Mouse (Mus musculus) lung, postnatal 0 days (tissue): Measurements from ENCODE around the gene Tspan17. TPM values are rescaled to one million over a fixed set of nuclear protein-coding genes. Genes with fewer than 3 reads are reported as not detected.

ENCODE experiments used
- ATAC-seq: fragments of 200-750 bp; cut with Nextera tagmentation; 2 replicates; pipeline ENCODE4 v1.8.0; 2017; ENCODE audit warnings: moderate library complexity
- DNase-seq: peaks from one replicate; pipeline ENCODE4 v3.0.0-alpha.2; 2016; ENCODE audit warnings: low spot score
- H3K27ac ChIP-seq: fragments of 300-500 bp; sonication (generic); 2 replicates; pipeline ENCODE4 v1.5.1; 2014; ENCODE audit warnings: antibody characterized with exemption, mild to moderate bottlenecking, low read length, mixed read lengths
- H3K27me3 ChIP-seq: fragments of 300-500 bp; sonication (generic); replicated peaks from 2 replicates; pipeline ENCODE4 v1.6.1; 2014; ENCODE audit warnings: low read length, mixed read lengths; ENCODE audit not compliant: insufficient read depth
- H3K36me3 ChIP-seq: fragments of 300-500 bp; sonication (generic); 2 replicates; pipeline ENCODE4 v1.6.1; 2014; ENCODE audit warnings: low read length, mixed read lengths; ENCODE audit not compliant: insufficient read depth
- H3K4me1 ChIP-seq: fragments of 300-500 bp; sonication (generic); 2 replicates; pipeline ENCODE4 v1.6.1; 2014; ENCODE audit warnings: antibody characterized with exemption, low read depth, low read length, mixed read lengths; ENCODE audit not compliant: insufficient read depth
- H3K4me2 ChIP-seq: fragments of 300-500 bp; sonication (generic); replicated peaks from 2 replicates; pipeline ENCODE4 v1.6.1; 2014; ENCODE audit warnings: low read depth, mild to moderate bottlenecking, low read length, moderate library complexity, mixed read lengths
- H3K4me3 ChIP-seq: fragments of 300-500 bp; sonication (generic); 2 replicates; pipeline ENCODE4 v1.5.1; 2014; ENCODE audit warnings: low read depth, low read length
- H3K9ac ChIP-seq: fragments of 300-500 bp; sonication (generic); replicated peaks from 2 replicates; pipeline ENCODE4 v1.6.1; 2014; ENCODE audit warnings: low read depth, mild to moderate bottlenecking
- H3K9me3 ChIP-seq: fragments of 300-500 bp; sonication (generic); 2 replicates; pipeline ENCODE4 v1.6.1; 2016; ENCODE audit warnings: low read length, mixed read lengths
- CTCF ChIP-seq: IDR thresholded peaks from 2 replicates; pipeline ENCODE4 v1.5.1; 2016; ENCODE audit warnings: antibody characterized with exemption, mild to moderate bottlenecking
- EP300 ChIP-seq: IDR thresholded peaks from 2 replicates; pipeline ENCODE4 v1.6.1; 2016; ENCODE audit warnings: antibody characterized with exemption, mild to moderate bottlenecking, control low read depth
- WGBS: fragments of 180-500 bp; shearing (Covaris S2); extraction: QIAGEN DNeasy Blood & Tissue Kit; methylation state at CpG from one replicate; pipeline ENCODE4 v1.1.7; 2014; 5-methylcytosine and 5-hydroxymethylcytosine counted together
- polyA plus RNA-seq: library from polyadenylated mRNA; unstranded; fragments of >200 nt; fragmentation: Nextera tagmentation; extraction: Ambion mirVana; gene quantifications from 2 replicates; pipeline ENCODE4 v1.2.1, GENCODE M21; 2015

The Tspan17 gene
- polyA plus RNA-seq, 1 experiment from 2014 or later: 32.9 TPM

DNA sequence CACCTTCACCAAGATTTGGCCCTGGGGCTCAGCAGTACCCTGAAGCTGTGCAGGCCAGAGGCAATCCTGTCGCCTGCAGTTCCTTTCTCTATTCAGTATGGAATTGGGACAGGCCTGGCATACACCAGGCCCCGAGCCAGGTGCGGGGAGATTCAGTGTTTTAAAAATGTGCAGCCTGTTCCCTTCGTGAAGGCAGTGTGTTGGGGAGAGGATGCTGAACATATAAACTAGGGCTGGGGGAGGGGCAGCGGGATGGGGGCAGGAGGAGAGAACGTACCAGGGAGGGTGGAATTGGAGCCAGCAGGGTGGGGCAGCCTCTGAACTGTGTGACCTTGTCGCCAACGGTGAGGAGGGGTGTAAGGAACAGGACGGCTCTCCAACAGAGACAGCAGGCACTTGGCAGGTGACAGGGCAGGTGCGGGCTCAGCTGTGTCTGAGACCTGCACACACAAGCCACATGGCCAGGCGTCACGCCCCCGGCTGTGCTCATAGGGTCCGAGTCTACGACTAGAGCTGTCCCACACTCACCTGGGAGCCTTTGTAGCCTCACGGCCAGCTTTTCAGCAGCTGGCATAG, 4.9 kb downstream of the Tspan17 start:
- Histone ChIP-seq H3K9me3 (no peaks in the 10 kb centered on the region), H3K4me3 (no peak overlapping the region), H3K9ac (no peak overlapping the region), H3K4me1 (peaks cover 5% of the 10 kb centered on the region), H3K27me3 (no peaks in the 10 kb centered on the region), H3K27ac (no peak overlapping the region), H3K4me2 (no peak overlapping the region), H3K36me3 (no peaks in the 10 kb centered on the region)
- TF ChIP-seq EP300 (no peak), CTCF (no peak)
- ATAC-seq: no peak
- DNase-seq: no peak
- 63% methylated on average over 16 of the region's 16 CpGs for WGBS

DNA sequence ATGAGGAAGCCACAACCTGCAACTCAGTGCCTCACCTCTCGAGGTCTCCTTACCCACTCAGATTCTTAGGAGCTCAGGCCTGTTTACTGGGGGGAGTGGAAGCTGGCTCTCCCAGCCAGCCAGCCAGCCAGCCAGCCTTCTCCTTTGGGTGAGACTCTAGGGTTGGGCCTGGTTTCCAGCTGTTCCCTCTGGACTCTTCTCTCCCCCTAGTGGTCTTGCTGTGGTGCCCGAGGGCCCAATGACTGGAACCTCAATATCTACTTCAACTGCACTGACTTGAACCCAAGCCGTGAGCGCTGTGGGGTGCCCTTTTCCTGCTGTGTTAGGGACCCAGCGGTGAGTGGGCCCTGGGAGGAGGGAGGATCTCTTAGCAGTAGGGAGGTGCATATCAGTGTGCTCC, 5.7 kb downstream of the Tspan17 start:
- no peaks in the 10 kb centered on the region for H3K9me3 ChIP-seq
- no peak overlapping the region for H3K4me3 ChIP-seq
- no peak overlapping the region for H3K9ac ChIP-seq
- TF ChIP-seq EP300 (no peak), CTCF (peak; percentile 48)
- no peak for DNase-seq
- no peak overlapping the region for H3K27ac ChIP-seq
- no peak overlapping the region for H3K4me2 ChIP-seq
- WGBS: 57% methylated on average over 5 of the region's 5 CpGs
- no peaks in the 10 kb centered on the region for H3K36me3 ChIP-seq
- no peak for ATAC-seq
- no peaks in the 10 kb centered on the region for H3K27me3 ChIP-seq
- H3K4me1 ChIP-seq: peaks cover 5% of the 10 kb centered on the region

DNA sequence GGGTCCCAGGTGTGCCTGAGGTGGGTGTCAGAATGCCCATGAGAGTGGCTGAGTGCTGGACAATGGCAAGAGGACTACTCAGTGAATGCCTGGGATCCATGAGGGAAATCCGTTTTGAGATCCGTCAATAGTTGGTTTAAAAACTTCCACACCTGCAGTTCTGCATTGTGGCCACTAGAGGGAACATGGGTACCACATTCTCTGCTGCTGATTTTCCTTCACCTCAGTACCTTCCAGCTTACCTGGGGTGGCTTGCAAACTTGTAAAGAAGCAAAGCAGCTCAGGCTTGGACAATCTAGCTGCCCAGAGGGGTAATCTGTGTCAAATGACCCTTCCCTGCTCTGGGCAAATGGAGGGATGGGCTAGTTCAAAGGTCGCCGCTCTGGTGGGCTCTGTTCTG, 8.2 kb downstream of the Tspan17 start:
- no peaks in the 10 kb centered on the region for H3K27me3 ChIP-seq
- no peaks in the 10 kb centered on the region for H3K36me3 ChIP-seq
- TF ChIP-seq CTCF (peak; percentile 95), EP300 (no peak)
- no peaks in the 10 kb centered on the region for H3K9me3 ChIP-seq
- no peaks in the 10 kb centered on the region for H3K4me1 ChIP-seq
- DNase-seq (peak; percentile 47), ATAC-seq (no peak)
- H3K4me3 ChIP-seq: no peak overlapping the region
- H3K4me2 ChIP-seq: no peak overlapping the region
- no peak overlapping the region for H3K9ac ChIP-seq
- WGBS: 35% methylated on average over 4 of the region's 4 CpGs
- no peak overlapping the region for H3K27ac ChIP-seq

DNA sequence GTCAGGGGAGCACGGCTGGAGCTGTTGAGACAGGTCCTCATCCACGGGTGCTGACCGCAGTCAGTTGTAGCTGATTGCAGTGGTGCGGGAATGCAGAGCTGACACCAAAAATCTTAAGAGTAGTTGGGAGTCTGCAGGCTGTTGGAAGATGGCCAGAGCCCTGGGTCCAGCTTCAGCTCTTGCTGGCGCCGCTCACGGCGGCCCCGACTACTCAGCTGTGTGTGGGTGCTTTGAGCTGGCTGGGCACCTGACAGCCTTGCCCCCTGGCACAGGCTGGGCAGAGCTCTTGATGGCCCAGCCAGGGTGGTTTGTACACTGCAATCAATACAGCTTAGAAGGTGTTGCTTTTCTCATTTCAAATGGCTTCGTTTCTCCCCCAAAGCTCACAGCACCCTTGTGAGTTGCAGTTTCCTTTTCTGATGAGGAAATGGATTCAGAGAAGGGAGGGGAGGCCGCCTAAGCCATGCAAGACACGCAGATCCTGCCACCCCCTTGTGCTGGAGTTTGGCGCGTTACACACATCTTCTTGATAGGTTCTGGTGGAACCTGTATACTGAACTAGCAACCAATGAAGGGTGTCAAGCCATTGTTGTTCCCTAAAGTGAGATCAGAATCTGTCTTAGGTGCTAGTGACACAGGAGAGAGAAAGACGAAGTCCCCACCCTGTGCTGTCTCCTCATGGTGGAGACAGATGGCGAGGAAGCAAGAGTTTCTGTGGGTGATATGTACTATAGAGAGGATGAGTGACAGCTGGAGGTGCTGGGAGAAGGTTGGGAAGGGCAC, 8.9 kb downstream of the Tspan17 start:
- H3K4me2 ChIP-seq: no peak overlapping the region
- no peaks in the 10 kb centered on the region for H3K9me3 ChIP-seq
- H3K9ac ChIP-seq: no peak overlapping the region
- H3K27ac ChIP-seq: no peak overlapping the region
- TF ChIP-seq EP300 (no peak), CTCF (no peak)
- no peak for DNase-seq
- 68% methylated on average over 16 of the region's 16 CpGs for WGBS
- no peak overlapping the region for H3K4me3 ChIP-seq
- H3K27me3 ChIP-seq: no peaks in the 10 kb centered on the region
- no peaks in the 10 kb centered on the region for H3K4me1 ChIP-seq
- ATAC-seq: no peak
- no peaks in the 10 kb centered on the region for H3K36me3 ChIP-seq

DNA sequence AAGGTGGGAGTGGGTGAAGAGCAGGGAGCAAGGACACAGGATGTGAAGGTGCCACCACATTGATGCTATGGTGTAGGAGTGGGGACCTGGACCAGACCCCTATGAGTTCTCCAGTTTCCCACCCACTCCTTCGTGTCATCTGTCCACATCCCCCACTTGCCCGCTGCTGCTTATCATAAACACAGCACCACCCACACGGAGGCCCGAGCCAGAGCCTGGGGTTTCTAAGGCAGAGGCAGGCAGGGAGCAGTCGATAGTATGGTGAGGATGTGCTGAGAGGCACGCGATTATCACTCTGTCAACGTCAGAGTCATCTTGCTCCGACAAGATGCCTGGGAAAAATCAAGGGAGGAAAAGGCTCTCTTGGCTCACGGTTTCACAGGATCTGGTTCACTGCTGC, 9.6 kb downstream of the Tspan17 start:
- Histone ChIP-seq H3K9ac (no peak overlapping the region), H3K4me3 (no peak overlapping the region), H3K9me3 (no peaks in the 10 kb centered on the region), H3K4me2 (no peak overlapping the region), H3K27me3 (no peaks in the 10 kb centered on the region), H3K36me3 (no peaks in the 10 kb centered on the region), H3K27ac (no peak overlapping the region), H3K4me1 (no peaks in the 10 kb centered on the region)
- TF ChIP-seq EP300 (no peak), CTCF (no peak)
- DNase-seq (no peak), ATAC-seq (no peak)
- WGBS: 55% methylated on average over 10 of the region's 10 CpGs

DNA sequence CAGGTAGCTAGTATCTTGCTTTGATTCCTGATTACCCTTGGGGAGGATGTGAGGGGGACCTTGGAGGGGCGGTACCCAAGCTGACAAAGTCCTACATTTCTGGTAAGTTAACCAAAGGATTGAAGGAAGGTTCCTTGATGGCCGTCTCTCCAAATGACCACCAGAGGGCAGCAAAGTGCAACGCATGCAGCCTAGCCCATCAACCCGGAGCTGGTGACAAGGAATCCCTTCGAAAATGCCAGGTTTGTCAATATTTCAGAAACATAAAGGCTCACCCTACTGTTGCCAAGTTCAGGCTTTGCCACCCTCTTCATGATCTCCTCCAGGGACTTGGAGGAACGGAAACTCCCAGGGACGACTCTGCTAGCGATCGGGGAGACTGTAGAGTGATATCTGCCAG, 10.5 kb downstream of the Tspan17 start:
- Histone ChIP-seq H3K4me1 (no peaks in the 10 kb centered on the region), H3K27ac (no peak overlapping the region), H3K9me3 (no peaks in the 10 kb centered on the region), H3K9ac (no peak overlapping the region), H3K4me2 (0 out of 2 replicates have a peak overlapping the region, but pooled peaks have one; percentile 6), H3K27me3 (no peaks in the 10 kb centered on the region), H3K36me3 (no peaks in the 10 kb centered on the region), H3K4me3 (no peak overlapping the region)
- DNase-seq (peak; percentile 73), ATAC-seq (peak; percentile 48; the same call in 1 of the 2 replicates)
- 15% methylated on average over 9 of the region's 9 CpGs for WGBS
- TF ChIP-seq EP300 (no peak), CTCF (peak; percentile 97)
